Mouse (Mus musculus): ENCODE measurements at regions not wholly inside any gene's neighbourhood (a gene's known extent, or its start where the extent isn't known, plus 50 kb on each side); places are given as distances from the start of the nearest gene placed in this dataset.

DNA sequence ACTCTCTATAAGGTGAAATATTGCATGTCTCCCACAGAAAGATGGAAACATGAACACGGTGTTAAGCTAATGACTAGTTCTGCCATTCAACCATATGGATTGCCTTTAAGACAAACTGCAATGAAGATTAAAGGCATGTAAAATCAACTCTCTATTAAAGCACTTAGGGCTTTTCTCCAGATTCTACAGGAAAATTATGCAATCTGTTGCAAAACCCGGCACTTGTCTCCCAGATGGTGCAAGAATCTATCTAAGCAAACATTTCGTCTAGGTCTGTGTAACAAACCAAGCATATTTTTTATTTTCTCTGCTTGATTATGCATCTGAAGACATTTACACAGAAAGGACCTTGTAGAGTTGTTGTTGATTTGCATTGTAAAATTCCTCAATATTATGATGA lies 1682.9 kb downstream of the Cdh8 start:
- Histone ChIP-seq H3K4me1 (no peaks in the 10 kb centered on the region), H3K9ac (no peak overlapping the region), H3K4me2 (replicated peaks) (no peak overlapping the region), H3K4me3 (replicated peaks) (no peak overlapping the region), H3K36me3 (no peaks in the 10 kb centered on the region), H3K9me3 (replicated peaks) (no peaks in the 10 kb centered on the region), H3K27ac (replicated peaks) (no peak overlapping the region), H3K27me3 (no peaks in the 10 kb centered on the region)
- ATAC-seq (ENCODE audit: insufficient number of reproducible peaks, low FRiP score, low TSS enrichment, low read depth) = no peak
- WGBS = 60% methylated on average over 3 of the region's 3 CpGs

DNA sequence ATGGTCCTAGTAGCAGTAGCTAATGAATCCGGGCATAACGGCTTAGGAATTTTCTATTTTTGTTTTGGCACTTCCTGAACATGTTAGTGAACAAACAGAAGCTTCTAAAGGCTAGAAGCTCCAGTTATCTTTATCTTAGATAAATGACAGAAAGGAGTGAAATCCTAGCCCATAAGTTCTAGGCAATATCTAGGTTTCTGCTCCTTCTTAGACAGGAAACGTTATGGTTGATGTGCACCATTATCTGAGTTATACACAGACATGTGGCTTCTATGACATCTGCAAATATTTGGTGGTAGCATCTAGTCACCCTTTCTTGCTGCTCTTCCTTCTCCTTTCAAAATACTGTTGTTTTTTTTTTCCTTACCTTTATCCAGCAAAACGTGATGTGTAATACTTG lies 1693.6 kb downstream of the Cdh8 start:
- no peak for ATAC-seq (ENCODE audit: insufficient number of reproducible peaks, low FRiP score, low TSS enrichment, low read depth)
- Histone ChIP-seq H3K4me2 (replicated peaks) (no peak overlapping the region), H3K4me1 (no peaks in the 10 kb centered on the region), H3K36me3 (no peaks in the 10 kb centered on the region), H3K4me3 (replicated peaks) (no peak overlapping the region), H3K27me3 (no peaks in the 10 kb centered on the region), H3K27ac (replicated peaks) (no peak overlapping the region), H3K9ac (no peak overlapping the region), H3K9me3 (replicated peaks) (no peaks in the 10 kb centered on the region)
- 76% methylated on average over 4 of the region's 4 CpGs for WGBS

DNA sequence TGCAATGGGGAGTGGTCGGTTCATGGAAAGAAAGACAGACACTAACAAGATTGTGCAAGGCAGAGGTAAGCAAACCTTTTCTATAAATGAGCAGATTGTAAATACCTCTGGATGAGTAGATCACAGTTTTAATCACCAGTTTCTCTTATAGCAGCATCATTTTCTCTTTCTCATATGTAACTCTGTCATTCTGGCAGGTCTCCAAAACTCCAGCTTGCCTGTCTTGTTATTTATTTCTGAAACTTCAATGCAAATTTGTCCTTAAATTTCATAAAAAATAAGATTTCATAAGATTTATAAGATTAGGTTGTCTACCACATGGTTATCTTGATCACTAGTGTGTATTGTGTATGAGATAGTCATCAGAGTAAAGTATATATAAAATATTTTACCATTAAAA lies 1714.6 kb downstream of the Cdh8 start:
- Histone ChIP-seq H3K4me2 (replicated peaks) (no peak overlapping the region), H3K36me3 (no peaks in the 10 kb centered on the region), H3K27me3 (no peaks in the 10 kb centered on the region), H3K4me3 (replicated peaks) (no peak overlapping the region), H3K9me3 (replicated peaks) (no peaks in the 10 kb centered on the region), H3K27ac (replicated peaks) (no peak overlapping the region), H3K4me1 (no peaks in the 10 kb centered on the region), H3K9ac (no peak overlapping the region)
- WGBS = 91% methylated on average over 1 of the region's 1 CpGs
- no peak for ATAC-seq (ENCODE audit: insufficient number of reproducible peaks, low FRiP score, low TSS enrichment, low read depth)

DNA sequence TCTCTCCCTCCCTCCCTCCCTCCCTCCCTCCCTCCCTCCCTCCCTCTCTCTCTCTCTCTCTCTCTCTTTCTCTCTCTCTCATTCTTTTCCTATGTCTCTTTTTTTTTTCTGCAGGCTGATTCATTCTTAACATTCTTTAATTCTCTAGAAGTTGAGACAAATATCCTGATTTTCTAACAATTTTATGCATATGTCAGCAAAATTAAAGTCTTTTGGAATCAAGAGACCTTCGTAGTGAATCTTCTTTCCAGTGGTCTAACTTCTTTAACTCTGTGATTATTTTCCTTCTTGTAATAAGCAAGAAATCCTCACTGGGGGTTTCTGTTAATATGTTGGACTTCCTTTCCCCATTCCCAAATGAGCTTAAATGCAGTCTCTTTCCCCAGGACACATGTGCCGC lies 1751.9 kb downstream of the Cdh8 start:
- no peak for ATAC-seq (ENCODE audit: insufficient number of reproducible peaks, low FRiP score, low TSS enrichment, low read depth)
- Histone ChIP-seq H3K9ac (no peak overlapping the region), H3K4me2 (replicated peaks) (no peak overlapping the region), H3K4me1 (no peaks in the 10 kb centered on the region), H3K27me3 (no peaks in the 10 kb centered on the region), H3K4me3 (replicated peaks) (no peak overlapping the region), H3K9me3 (replicated peaks) (no peaks in the 10 kb centered on the region), H3K36me3 (no peaks in the 10 kb centered on the region), H3K27ac (replicated peaks) (no peak overlapping the region)
- WGBS = 82% methylated on average over 2 of the region's 2 CpGs

DNA sequence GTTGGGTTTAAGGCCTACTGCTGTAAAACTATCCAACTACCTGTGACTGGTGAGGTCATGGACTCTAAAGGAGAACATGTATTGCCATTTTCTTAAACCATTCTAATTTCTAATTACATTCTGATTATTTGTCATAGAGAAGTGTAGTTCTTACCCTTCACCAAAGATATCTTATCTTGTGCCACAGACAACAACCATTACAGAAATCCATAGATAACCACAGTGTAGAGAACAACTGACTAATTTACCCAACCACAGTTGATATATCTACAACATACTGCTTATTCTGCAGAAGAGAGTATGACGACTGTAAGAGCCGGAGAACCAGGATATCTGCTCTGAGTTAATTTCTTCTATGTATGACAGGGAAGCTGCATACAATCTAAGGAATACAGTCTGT lies 1754.1 kb downstream of the Cdh8 start:
- WGBS = 81% methylated on average over 2 of the region's 2 CpGs
- no peak overlapping the region for H3K4me3 ChIP-seq (replicated peaks)
- no peak for ATAC-seq (ENCODE audit: insufficient number of reproducible peaks, low FRiP score, low TSS enrichment, low read depth)
- H3K9me3 ChIP-seq (replicated peaks) = no peaks in the 10 kb centered on the region
- no peak overlapping the region for H3K27ac ChIP-seq (replicated peaks)
- no peak overlapping the region for H3K9ac ChIP-seq
- no peak overlapping the region for H3K4me2 ChIP-seq (replicated peaks)
- H3K27me3 ChIP-seq = no peaks in the 10 kb centered on the region
- no peaks in the 10 kb centered on the region for H3K36me3 ChIP-seq
- H3K4me1 ChIP-seq = no peaks in the 10 kb centered on the region

DNA sequence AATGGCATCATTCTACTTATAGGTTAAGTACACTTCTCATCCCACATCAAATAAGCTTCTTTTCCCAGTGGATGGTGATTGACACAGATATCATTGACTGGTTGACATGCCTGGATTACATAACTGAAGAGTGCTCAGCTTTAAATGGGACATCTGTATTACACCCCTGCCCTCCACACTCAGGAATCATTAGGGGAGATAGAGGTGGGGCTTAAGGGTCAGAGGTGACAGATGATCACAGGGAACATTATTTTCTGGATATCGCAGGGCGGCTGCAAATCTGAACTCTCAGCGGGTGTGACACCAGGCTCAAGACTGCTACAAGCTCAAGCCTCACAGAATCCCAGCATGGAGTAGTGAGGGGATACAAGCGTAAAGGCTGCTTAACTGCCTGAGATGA lies 1763.5 kb upstream of the Got2 start:
- no peaks in the 10 kb centered on the region for H3K9me3 ChIP-seq (replicated peaks)
- H3K36me3 ChIP-seq = no peaks in the 10 kb centered on the region
- no peak overlapping the region for H3K27ac ChIP-seq (replicated peaks)
- no peaks in the 10 kb centered on the region for H3K27me3 ChIP-seq
- no peak overlapping the region for H3K4me2 ChIP-seq (replicated peaks)
- WGBS = 58% methylated on average over 4 of the region's 4 CpGs
- H3K4me3 ChIP-seq (replicated peaks) = no peak overlapping the region
- ATAC-seq (ENCODE audit: insufficient number of reproducible peaks, low FRiP score, low TSS enrichment, low read depth) = no peak
- H3K4me1 ChIP-seq = no peaks in the 10 kb centered on the region
- H3K9ac ChIP-seq = no peak overlapping the region

DNA sequence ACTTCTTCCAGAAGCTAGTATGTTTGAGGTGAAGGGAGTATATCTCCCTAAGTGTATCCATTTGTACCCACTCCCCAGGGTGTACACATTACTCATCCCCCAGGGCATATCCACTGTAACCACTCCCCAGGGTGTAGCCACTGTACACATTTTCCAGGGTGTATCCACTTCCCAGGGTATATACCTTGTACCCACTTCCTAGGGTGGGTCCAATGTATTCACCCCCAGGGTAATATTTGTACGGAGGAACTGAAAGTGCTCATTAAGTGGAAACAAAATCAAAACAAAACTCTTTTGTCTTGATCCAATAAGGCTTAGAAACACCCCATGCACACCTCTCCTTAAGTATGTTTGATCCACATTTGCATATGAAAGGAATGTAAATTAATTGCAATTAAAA lies 1744.6 kb upstream of the Got2 start:
- ATAC-seq (ENCODE audit: insufficient number of reproducible peaks, low FRiP score, low TSS enrichment, low read depth) = peak; percentile 57; the same call in 1 of the 2 replicates
- 47% methylated on average over 1 of the region's 1 CpGs for WGBS
- H3K9ac ChIP-seq = no peak overlapping the region
- H3K4me1 ChIP-seq = no peaks in the 10 kb centered on the region
- no peak overlapping the region for H3K4me3 ChIP-seq (replicated peaks)
- H3K27ac ChIP-seq (replicated peaks) = no peak overlapping the region
- H3K27me3 ChIP-seq = no peaks in the 10 kb centered on the region
- no peaks in the 10 kb centered on the region for H3K36me3 ChIP-seq
- H3K9me3 ChIP-seq (replicated peaks) = no peaks in the 10 kb centered on the region
- no peak overlapping the region for H3K4me2 ChIP-seq (replicated peaks)

All from embryonic facial prominence, embryonic 15.5 days (tissue).